Mouse (Mus musculus) spleen, postnatal 10 days (tissue): ENCODE data around the gene Nav2.
A peak's percentile ranks its signal among the peaks of the same experiment; 100 is the strongest.

ENCODE experiments used
- DNase-seq, 2 experiments: peaks; one replicate each; pipeline ENCODE4 v3.0.0; 2021 to 2022; ENCODE audit warnings: low spot score in 2 of 2

Nav2 gene

GRCm38 (mm10) chr7:49004402-49004801, 95.9 kb downstream of the Nav2 start:
- DNase-seq: no peak

GRCm38 (mm10) chr7:49006886-49007285, 98.4 kb downstream of the Nav2 start:
- no peak for DNase-seq

- DNase-seq: no peak
Observed at GRCm38 (mm10) chr7:49010739-49011138, 102.2 kb downstream of the Nav2 start.

- DNase-seq: no peak
Observed at GRCm38 (mm10) chr7:49012027-49012426, 103.5 kb downstream of the Nav2 start.

- DNase-seq: no peak
Observed at GRCm38 (mm10) chr7:49014480-49014879, 106.0 kb downstream of the Nav2 start.

GRCm38 (mm10) chr7:49015297-49015696, 106.8 kb downstream of the Nav2 start:
- DNase-seq: no peak

GRCm38 (mm10) chr7:49016088-49016487, 107.6 kb downstream of the Nav2 start:
- DNase-seq: no peak

GRCm38 (mm10) chr7:49017794-49018193, 109.3 kb downstream of the Nav2 start:
- DNase-seq: no peak

- no peak for DNase-seq
Observed at GRCm38 (mm10) chr7:49018478-49018914, 110.0 kb downstream of the Nav2 start.

GRCm38 (mm10) chr7:49025026-49025815, 116.7 kb downstream of the Nav2 start:
- DNase-seq: no peak

- DNase-seq: no peak
Observed at GRCm38 (mm10) chr7:49025991-49026390, 117.5 kb downstream of the Nav2 start.

- no peak for DNase-seq
Observed at GRCm38 (mm10) chr7:49026466-49026865, 118.0 kb downstream of the Nav2 start.

GRCm38 (mm10) chr7:49029282-49030012, 120.9 kb downstream of the Nav2 start:
- DNase-seq: no peak

- no peak for DNase-seq
Observed at GRCm38 (mm10) chr7:49032216-49032615, 123.7 kb downstream of the Nav2 start.

GRCm38 (mm10) chr7:49034253-49034652, 125.7 kb downstream of the Nav2 start:
- DNase-seq: no peak

- no peak for DNase-seq
Observed at GRCm38 (mm10) chr7:49040163-49040562, 131.6 kb downstream of the Nav2 start.

GRCm38 (mm10) chr7:49041334-49042070, 133.0 kb downstream of the Nav2 start:
- DNase-seq: no peak

- no peak for DNase-seq
Observed at GRCm38 (mm10) chr7:49045499-49046346, 137.2 kb downstream of the Nav2 start.

GRCm38 (mm10) chr7:49046347-49046989, 138.0 kb downstream of the Nav2 start:
- no peak for DNase-seq

GRCm38 (mm10) chr7:49047336-49047735, 138.8 kb downstream of the Nav2 start:
- DNase-seq: peak in 1 of 2 experiments; percentile 18
